Mouse (Mus musculus) heart, postnatal 0 days (tissue): ENCODE measurements around the gene Cdc45. TPM values are rescaled to one million over a fixed set of nuclear protein-coding genes. Genes with fewer than 3 reads are reported as not detected.

ENCODE experiments used
- ATAC-seq: fragments of 200-750 bp; cut with Nextera tagmentation; 2 replicates; pipeline ENCODE4 v1.8.0; 2017; ENCODE audit warnings: low read depth, moderate number of reproducible peaks, moderate library complexity; ENCODE audit not compliant: insufficient read depth
- DNase-seq: peaks from one replicate; pipeline ENCODE4 v3.0.0-alpha.2; 2016; ENCODE audit warnings: low spot score
- H3K27ac ChIP-seq: fragments of 300-500 bp; sonication (generic); 2 replicates; pipeline ENCODE4 v1.5.1; 2014; ENCODE audit warnings: low read depth, mild to moderate bottlenecking
- H3K27me3 ChIP-seq: fragments of 300-500 bp; sonication (generic); 2 replicates; pipeline ENCODE4 v1.6.1; 2014; ENCODE audit warnings: low read length, mixed read lengths; ENCODE audit not compliant: control insufficient read depth, insufficient read depth
- H3K36me3 ChIP-seq: fragments of 300-500 bp; sonication (generic); replicated peaks from 2 replicates; pipeline ENCODE4 v1.6.1; 2014; ENCODE audit warnings: low read length, mixed read lengths; ENCODE audit not compliant: control insufficient read depth, insufficient read depth
- H3K4me1 ChIP-seq: fragments of 300-500 bp; sonication (generic); 2 replicates; pipeline ENCODE4 v1.6.1; 2014; ENCODE audit warnings: antibody characterized with exemption; ENCODE audit not compliant: control insufficient read depth, insufficient read depth
- H3K4me2 ChIP-seq: fragments of 300-500 bp; sonication (generic); 2 replicates; pipeline ENCODE4 v1.6.1; 2014; ENCODE audit warnings: low read depth, mild to moderate bottlenecking, low read length, moderate library complexity
- H3K4me3 ChIP-seq: fragments of 300-500 bp; sonication (generic); 2 replicates; pipeline ENCODE4 v1.5.1; 2014; ENCODE audit warnings: low read depth, low read length
- H3K9ac ChIP-seq: fragments of 300-500 bp; sonication (generic); replicated peaks from 2 replicates; pipeline ENCODE4 v1.6.1; 2014; ENCODE audit warnings: low read depth, low read length, mixed read lengths
- H3K9me3 ChIP-seq: fragments of 300-500 bp; sonication (generic); replicated peaks from 2 replicates; pipeline ENCODE4 v1.6.1; 2016; ENCODE audit warnings: low read length; ENCODE audit not compliant: control insufficient read depth
- CTCF ChIP-seq: IDR thresholded peaks from 2 replicates; pipeline ENCODE4 v1.5.1; 2016; ENCODE audit warnings: antibody characterized with exemption, control low read depth, low read depth
- EP300 ChIP-seq: IDR thresholded peaks from 2 replicates; pipeline ENCODE4 v1.6.1; 2016; ENCODE audit warnings: antibody characterized with exemption, low read depth
- WGBS: fragments of 180-500 bp; shearing (Covaris S2); extraction: QIAGEN DNeasy Blood & Tissue Kit; methylation state at CpG from one replicate; pipeline ENCODE4 v1.1.7; 2014; 5-methylcytosine and 5-hydroxymethylcytosine counted together
- polyA plus RNA-seq: library from polyadenylated mRNA; unstranded; fragments of >200 nt; fragmentation: Nextera tagmentation; extraction: Ambion mirVana; gene quantifications from 2 replicates; pipeline ENCODE4 v1.2.1, GENCODE M21; 2015
- total RNA-seq: library from RNA; depleted of rRNA; stranded (reverse); fragments of >200 nt; gene quantifications from 2 replicates; pipeline ENCODE4 v1.2.3, GENCODE M21; 2014; ENCODE audit warnings: low replicate concordance

The Cdc45 gene
- total and polyA plus RNA-seq, 2 experiments from 2014 or later, result 10.3 to 16.3 TPM

- 68% methylated on average over 1 of the region's 1 CpGs for WGBS
- H3K36me3 ChIP-seq, result no peaks in the 10 kb centered on the region
Measured at GRCm38 (mm10) chr16:18769501-18769900, 42.3 kb downstream of the Cdc45 start.

GRCm38 (mm10) chr16:18766390-18766789 lies 45.4 kb downstream of the Cdc45 start:
- H3K9ac ChIP-seq, result no peak overlapping the region
- H3K4me2 ChIP-seq, result no peak overlapping the region
- no peaks in the 10 kb centered on the region for H3K4me1 ChIP-seq
- H3K27me3 ChIP-seq, result no peaks in the 10 kb centered on the region
- H3K27ac ChIP-seq, result no peak overlapping the region
- no peaks in the 10 kb centered on the region for H3K36me3 ChIP-seq
- DNase-seq (no peak), ATAC-seq (no peak)
- H3K9me3 ChIP-seq, result no peaks in the 10 kb centered on the region
- no peak overlapping the region for H3K4me3 ChIP-seq
- TF ChIP-seq CTCF (no peak), EP300 (no peak)
- WGBS, result 49% methylated on average over 4 of the region's 4 CpGs

More at GRCm38 (mm10) chr16:18769501-18769900, 42.3 kb downstream of the Cdc45 start:
- H3K27ac ChIP-seq, result no peak overlapping the region
- H3K4me1 ChIP-seq, result no peaks in the 10 kb centered on the region
- H3K4me3 ChIP-seq, result no peak overlapping the region
- H3K27me3 ChIP-seq, result no peaks in the 10 kb centered on the region
- H3K9ac ChIP-seq, result no peak overlapping the region
- DNase-seq, result no peak
- no peak for TF ChIP-seq EP300
- TF ChIP-seq CTCF, result no peak
- no peak for ATAC-seq
- H3K4me2 ChIP-seq, result no peak overlapping the region
- H3K9me3 ChIP-seq, result no peaks in the 10 kb centered on the region

- 68% methylated on average over 3 of the region's 3 CpGs for WGBS
Measured at GRCm38 (mm10) chr16:18762960-18763359, 48.8 kb downstream of the Cdc45 start.

DNA sequence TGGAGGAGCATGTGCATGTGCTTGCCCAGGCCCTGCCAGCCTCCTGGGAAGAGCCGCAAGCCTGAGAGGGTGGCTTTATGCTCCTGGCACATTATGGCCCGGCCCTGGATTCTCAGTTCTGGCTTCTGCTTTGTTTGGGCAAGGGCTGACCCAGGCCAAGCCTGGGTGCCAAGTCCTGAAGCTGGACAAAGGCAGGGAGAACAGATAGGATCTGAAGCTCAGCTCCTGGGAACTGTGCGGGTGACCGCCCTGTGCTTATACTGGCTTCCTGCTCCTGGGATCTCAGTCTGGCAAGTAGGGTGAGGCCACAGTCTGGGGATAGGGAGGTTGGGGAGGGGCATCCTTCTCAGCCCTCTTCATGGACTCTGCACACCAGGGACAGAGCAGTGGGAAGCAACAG lies 50.1 kb downstream of the Cdc45 start:
- H3K9me3 ChIP-seq, result no peaks in the 10 kb centered on the region
- H3K27ac ChIP-seq, result no peak overlapping the region
- H3K4me1 ChIP-seq, result no peaks in the 10 kb centered on the region
- no peaks in the 10 kb centered on the region for H3K36me3 ChIP-seq
- 83% methylated on average over 4 of the region's 4 CpGs for WGBS
- ATAC-seq (no peak), DNase-seq (no peak)
- no peak for TF ChIP-seq CTCF
- no peak for TF ChIP-seq EP300
- no peak overlapping the region for H3K9ac ChIP-seq
- no peak overlapping the region for H3K4me3 ChIP-seq
- H3K27me3 ChIP-seq, result no peaks in the 10 kb centered on the region
- H3K4me2 ChIP-seq, result no peak overlapping the region

More at GRCm38 (mm10) chr16:18762960-18763359, 48.8 kb downstream of the Cdc45 start:
- Histone ChIP-seq H3K9me3 (no peaks in the 10 kb centered on the region), H3K4me3 (no peak overlapping the region), H3K4me2 (no peak overlapping the region), H3K27me3 (no peaks in the 10 kb centered on the region), H3K4me1 (no peaks in the 10 kb centered on the region), H3K27ac (no peak overlapping the region), H3K36me3 (no peaks in the 10 kb centered on the region), H3K9ac (no peak overlapping the region)
- DNase-seq, result no peak
- ATAC-seq, result no peak
- TF ChIP-seq CTCF (no peak), EP300 (no peak)

GRCm38 (mm10) chr16:18751885-18752499 lies 59.8 kb downstream of the Cdc45 start:
- ATAC-seq, result no peak

DNA sequence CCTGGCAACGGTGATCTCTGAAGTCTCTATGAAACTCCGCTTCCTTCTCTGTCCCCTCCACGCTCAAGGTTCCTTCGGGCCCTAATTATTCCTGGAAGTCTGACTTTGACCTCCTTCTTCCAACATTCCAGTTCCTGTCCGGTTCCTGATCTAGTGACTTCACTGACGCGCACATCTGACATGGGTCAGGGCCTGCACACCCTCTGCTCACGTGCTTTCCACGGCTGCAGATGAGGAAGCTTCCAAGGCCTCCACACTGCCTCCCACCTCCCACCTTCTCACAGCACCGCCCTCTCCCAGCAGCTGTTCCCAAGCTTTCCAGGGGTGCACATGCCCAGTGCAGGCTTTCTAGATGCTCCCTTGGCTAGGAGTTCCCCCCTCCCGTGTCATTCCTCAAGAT lies 60.7 kb downstream of the Cdc45 start:
- no peak for DNase-seq
- WGBS, result 65% methylated on average over 11 of the region's 11 CpGs
- Histone ChIP-seq H3K4me3 (no peak overlapping the region), H3K9me3 (no peaks in the 10 kb centered on the region), H3K4me2 (no peak overlapping the region), H3K27me3 (no peaks in the 10 kb centered on the region), H3K4me1 (no peaks in the 10 kb centered on the region), H3K9ac (no peak overlapping the region), H3K36me3 (no peaks in the 10 kb centered on the region), H3K27ac (no peak overlapping the region)
- no peak for TF ChIP-seq EP300
- no peak for TF ChIP-seq CTCF
- no peak; the same call in 1 of the 2 replicates for ATAC-seq

More at GRCm38 (mm10) chr16:18751885-18752499, 59.8 kb downstream of the Cdc45 start:
- H3K36me3 ChIP-seq, result no peaks in the 10 kb centered on the region
- H3K27ac ChIP-seq, result no peak overlapping the region
- H3K9me3 ChIP-seq, result no peaks in the 10 kb centered on the region
- no peak overlapping the region for H3K9ac ChIP-seq
- 61% methylated on average over 10 of the region's 10 CpGs for WGBS
- H3K4me2 ChIP-seq, result no peak overlapping the region
- TF ChIP-seq EP300 (no peak), CTCF (no peak)
- no peak for DNase-seq
- no peaks in the 10 kb centered on the region for H3K27me3 ChIP-seq
- no peaks in the 10 kb centered on the region for H3K4me1 ChIP-seq
- no peak overlapping the region for H3K4me3 ChIP-seq
